Mouse (Mus musculus): ENCODE measurements around the gene Mgmt.

GRCm38 (mm10) chr7:136952608-136953007, 58.2 kb downstream of the Mgmt start:
- no peak for TF ChIP-seq CTCF (IDR thresholded peaks at IDR 0.05; ENCODE audit: low read depth)
- TF ChIP-seq EP300 (IDR thresholded peaks at IDR 0.05; ENCODE audit: low read depth) = no peak
